Mouse (Mus musculus) testis, adult 2 months (tissue): Measurements from ENCODE around the gene Oaz3.

ENCODE experiments used
- CTCF ChIP-seq: fragments of 200-500 bp; IDR thresholded peaks from 2 replicates; pipeline ENCODE4 v1.5.1; 2012; ENCODE audit warnings: low read depth, mild to moderate bottlenecking, inconsistent platforms, low read length, moderate library complexity; ENCODE audit not compliant: control insufficient read depth, insufficient read depth, insufficient replicate concordance
- POLR2A ChIP-seq: fragments of 200-500 bp; IDR thresholded peaks from 2 replicates; pipeline ENCODE4 v1.6.1; 2012; ENCODE audit warnings: low read depth, mild to moderate bottlenecking, inconsistent platforms, low read length, moderate library complexity; ENCODE audit not compliant: control insufficient read depth

DNA sequence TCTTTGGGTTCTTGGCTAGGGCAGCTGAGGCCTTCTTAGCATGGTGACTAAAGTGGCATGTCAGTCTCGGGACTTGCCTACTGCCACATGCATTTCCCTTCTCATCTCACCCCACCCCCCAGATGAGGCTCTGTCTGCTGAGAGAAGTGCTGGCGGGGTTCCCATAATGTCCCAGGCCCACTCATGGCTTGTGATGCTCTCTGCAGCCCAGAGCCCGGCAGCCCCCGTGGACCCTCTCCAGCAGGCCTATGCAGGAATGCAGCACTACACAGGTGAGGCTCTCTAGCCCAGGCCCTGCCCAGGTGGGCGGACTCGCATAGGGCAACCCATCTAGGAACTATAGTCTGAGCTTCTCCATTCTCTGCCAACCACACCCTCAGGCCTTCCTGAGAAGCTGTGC, 43.9 kb upstream of the Oaz3 start:
- TF ChIP-seq CTCF = no peak
- TF ChIP-seq POLR2A = no peak
